Mouse (Mus musculus) heart, embryonic 13.5 days (tissue): ENCODE results near the gene Creb3l1. TPM values are rescaled to one million over a fixed set of nuclear protein-coding genes. Genes with fewer than 3 reads are reported as not detected.

ENCODE experiments used
- ATAC-seq: fragments of 200-750 bp; cut with Nextera tagmentation; 2 replicates; pipeline ENCODE4 v1.8.0; 2017; ENCODE audit warnings: moderate TSS enrichment; ENCODE audit not compliant: insufficient number of reproducible peaks, low FRiP score, low TSS enrichment; ENCODE audit errors: extremely low read depth
- H3K27ac ChIP-seq: fragments of 300-500 bp; sonication (generic); replicated peaks from 2 replicates; pipeline ENCODE4 v1.5.1; 2015; ENCODE audit warnings: moderate library complexity, mild to moderate bottlenecking, inconsistent platforms
- H3K27me3 ChIP-seq: fragments of 300-500 bp; sonication (generic); replicated peaks from 2 replicates; pipeline ENCODE4 v1.6.1; 2015; ENCODE audit warnings: mild to moderate bottlenecking, inconsistent platforms
- H3K36me3 ChIP-seq: fragments of 300-500 bp; sonication (generic); 2 replicates; pipeline ENCODE4 v1.6.1; 2015; ENCODE audit warnings: mild to moderate bottlenecking, inconsistent platforms
- H3K4me1 ChIP-seq: fragments of 300-500 bp; sonication (generic); 2 replicates; pipeline ENCODE4 v1.6.1; 2015; ENCODE audit warnings: inconsistent platforms
- H3K4me2 ChIP-seq: fragments of 300-500 bp; sonication (generic); 2 replicates; pipeline ENCODE4 v1.6.1; 2015; ENCODE audit warnings: inconsistent platforms, mild to moderate bottlenecking, moderate library complexity
- H3K4me3 ChIP-seq: fragments of 300-500 bp; sonication (generic); 2 replicates; pipeline ENCODE4 v1.5.1; 2015; ENCODE audit warnings: moderate library complexity, mild to moderate bottlenecking, inconsistent platforms
- H3K9ac ChIP-seq: fragments of 300-500 bp; sonication (generic); 2 replicates; pipeline ENCODE4 v1.6.1; 2015; ENCODE audit warnings: inconsistent platforms, mild to moderate bottlenecking, moderate library complexity
- H3K9me3 ChIP-seq: fragments of 300-500 bp; sonication (generic); 2 replicates; pipeline ENCODE4 v1.6.1; 2016; ENCODE audit warnings: inconsistent platforms
- WGBS: fragments of 180-500 bp; shearing (Covaris S2); methylation state at CpG from one replicate; pipeline ENCODE4 v1.1.7; 2015; ENCODE audit warnings: mixed read lengths; 5-methylcytosine and 5-hydroxymethylcytosine counted together
- microRNA-seq: library from miRNA; unstranded; fragments of <30 nt; microRNA quantifications from one replicate; pipeline ENCODE4, GENCODE M21; 2016
- polyA plus RNA-seq: library from polyadenylated mRNA; unstranded; fragments of >200 nt; fragmentation: Nextera tagmentation; extraction: Ambion mirVana; gene quantifications from 2 replicates; pipeline ENCODE4 v1.2.1, GENCODE M21; 2015

The Creb3l1 gene
- polyA plus RNA-seq, 1 experiment from 2014 or later = 9.0 TPM

DNA sequence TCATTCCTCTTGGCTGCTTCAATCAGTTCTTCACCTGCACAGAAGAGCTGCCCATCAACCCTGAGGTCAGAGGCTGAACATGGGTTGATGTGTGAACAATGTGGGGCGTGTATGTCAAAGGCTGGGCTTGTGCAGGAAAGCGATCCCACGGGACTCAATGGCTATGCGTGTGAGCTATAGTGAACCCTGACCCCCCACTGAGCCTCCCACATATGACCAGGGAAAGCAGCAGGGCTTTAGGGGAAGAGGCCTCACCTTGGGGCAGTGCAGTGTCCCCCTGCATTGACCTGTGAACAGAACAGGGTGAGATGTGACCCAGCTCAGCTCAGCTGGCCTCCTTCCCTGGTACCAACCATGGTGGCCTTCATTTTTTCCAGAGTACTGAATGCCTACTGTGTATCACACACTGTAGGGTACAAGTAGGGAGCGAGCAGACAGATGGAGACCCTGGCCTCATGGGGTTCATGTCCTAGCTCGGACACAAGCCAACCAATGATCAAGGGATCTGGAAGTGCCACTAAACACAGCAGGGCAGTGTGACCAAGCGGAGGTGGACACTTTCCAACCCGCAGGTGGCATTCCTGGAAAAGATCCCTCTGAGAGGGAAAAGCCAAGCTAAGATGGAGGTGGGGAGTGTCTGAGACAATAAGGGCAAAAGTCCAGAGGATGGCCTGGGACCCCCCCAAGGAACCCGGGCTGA lies 89.3 kb downstream of the Creb3l1 start:
- no peak overlapping the region for H3K4me2 ChIP-seq
- no peaks in the 10 kb centered on the region for H3K27me3 ChIP-seq
- ATAC-seq = no peak
- H3K4me1 ChIP-seq = peaks cover 51% of the 10 kb centered on the region
- H3K36me3 ChIP-seq = peaks cover 71% of the 10 kb centered on the region
- H3K9ac ChIP-seq = no peak overlapping the region
- H3K4me3 ChIP-seq = no peak overlapping the region
- no peaks in the 10 kb centered on the region for H3K9me3 ChIP-seq
- 85% methylated on average over 9 of the region's 9 CpGs for WGBS
- no peak overlapping the region for H3K27ac ChIP-seq

DNA sequence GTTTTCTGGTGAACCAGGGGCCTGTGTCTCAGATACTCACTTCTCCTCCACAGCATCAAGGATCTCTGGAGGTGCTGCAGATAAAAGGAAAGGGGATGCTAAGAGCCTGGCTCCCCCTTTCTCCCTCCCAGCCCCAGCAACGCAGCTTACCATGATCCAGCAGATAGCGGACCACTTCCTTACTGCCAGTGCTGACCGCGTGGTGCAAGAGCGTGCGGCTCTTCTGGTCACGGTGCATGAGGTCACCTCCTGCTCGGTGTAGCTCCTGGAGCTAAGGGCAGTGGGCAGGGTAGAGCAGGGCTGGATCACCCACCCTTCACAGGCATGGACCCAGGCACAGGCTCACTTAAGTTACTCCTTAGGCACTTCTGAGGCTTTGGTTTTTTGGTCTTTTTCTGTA lies 90.3 kb downstream of the Creb3l1 start:
- Histone ChIP-seq H3K4me2 (no peak overlapping the region), H3K27ac (peak overlapping the region; percentile 93; the same call in 1 of the 2 replicates), H3K36me3 (peaks cover 71% of the 10 kb centered on the region), H3K4me3 (no peak overlapping the region), H3K9me3 (no peaks in the 10 kb centered on the region), H3K27me3 (peaks cover under 1% of the 10 kb centered on the region; the same call in 1 of the 2 replicates), H3K4me1 (peaks cover 56% of the 10 kb centered on the region), H3K9ac (peak overlapping the region; percentile 91; the same call in 1 of the 2 replicates)
- no peak for ATAC-seq
- 23% methylated on average over 8 of the region's 8 CpGs for WGBS

- H3K27me3 ChIP-seq = peaks cover 6% of the 10 kb centered on the region
- peak overlapping the region; percentile 91 for H3K9ac ChIP-seq
- peaks cover 66% of the 10 kb centered on the region for H3K36me3 ChIP-seq
- peaks cover 60% of the 10 kb centered on the region for H3K4me1 ChIP-seq
- no peak overlapping the region for H3K4me3 ChIP-seq
- peak overlapping the region; percentile 93 for H3K27ac ChIP-seq
- 53% methylated on average over 9 of the region's 9 CpGs for WGBS
- H3K9me3 ChIP-seq = no peaks in the 10 kb centered on the region
- peak overlapping the region; percentile 81 for H3K4me2 ChIP-seq
- ATAC-seq = no peak
Measured at GRCm38 (mm10) chr2:91933471-91933870, 90.8 kb downstream of the Creb3l1 start.

DNA sequence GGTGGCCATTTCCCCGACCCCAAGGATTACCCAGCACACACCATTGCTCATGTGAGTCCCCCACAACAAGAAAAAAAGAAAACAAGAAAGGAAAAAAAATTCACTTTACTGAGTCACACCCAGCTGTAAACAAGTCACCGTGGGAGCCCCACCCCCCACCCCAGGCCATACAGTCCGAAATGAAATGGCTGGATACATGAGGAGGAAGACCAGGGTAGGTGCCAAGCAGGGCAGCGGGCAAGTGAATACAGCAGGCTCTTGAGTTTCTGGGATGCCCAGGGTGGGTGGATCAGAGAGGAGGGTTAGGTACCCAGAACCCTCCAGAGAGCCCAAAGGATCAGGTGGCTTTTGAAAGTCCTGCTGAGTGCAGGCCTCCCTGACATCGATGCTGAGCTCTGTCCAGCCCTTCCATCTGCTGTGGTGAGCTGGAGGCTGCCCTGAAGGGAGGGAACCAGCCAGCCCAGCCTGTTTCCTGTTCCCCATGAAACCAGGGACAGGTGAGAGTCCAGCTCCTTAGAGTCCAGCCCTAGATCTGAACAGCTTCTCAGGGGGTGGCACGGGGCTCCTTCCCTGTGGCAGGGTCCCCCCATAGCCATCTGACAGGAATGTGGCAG lies 91.5 kb downstream of the Creb3l1 start:
- Histone ChIP-seq H3K36me3 (peaks cover 59% of the 10 kb centered on the region), H3K4me2 (peak overlapping the region; percentile 81), H3K27ac (peak overlapping the region; percentile 93), H3K9me3 (no peaks in the 10 kb centered on the region), H3K4me3 (peak overlapping the region; percentile 64), H3K9ac (peak overlapping the region; percentile 91), H3K4me1 (peaks cover 65% of the 10 kb centered on the region), H3K27me3 (peaks cover 8% of the 10 kb centered on the region)
- peak; percentile 1; the same call in 1 of the 2 replicates for ATAC-seq
- WGBS = 12% methylated on average over 6 of the region's 6 CpGs

Small RNA genes within 50 kb of the gene (microRNA-seq; reads per million reads assigned to microRNA genes)
- gene Mir6999 = not detected

Other genes with a start within 250 kb of the Creb3l1 start
- not detected in 2 replicates for gene Chrm4, start 97.3 kb downstream of the Creb3l1 start, polyA plus RNA-seq
- 603 and 654 TPM in 2 replicates for gene Mdk, start 92.2 kb downstream of the Creb3l1 start, polyA plus RNA-seq
- gene Gm9821, start 78.8 kb downstream of the Creb3l1 start, polyA plus RNA-seq = 1.6 and 2.2 TPM in 2 replicates
- gene Dgkz, start 48.6 kb downstream of the Creb3l1 start, polyA plus RNA-seq = 37.9 and 43.4 TPM in 2 replicates
- 20.6 and 23.8 TPM in 2 replicates for gene Phf21a, start 68.6 kb upstream of the Creb3l1 start, polyA plus RNA-seq